ENCODE assay signal across 7 mouse cellular contexts in the genomic region with DNA sequence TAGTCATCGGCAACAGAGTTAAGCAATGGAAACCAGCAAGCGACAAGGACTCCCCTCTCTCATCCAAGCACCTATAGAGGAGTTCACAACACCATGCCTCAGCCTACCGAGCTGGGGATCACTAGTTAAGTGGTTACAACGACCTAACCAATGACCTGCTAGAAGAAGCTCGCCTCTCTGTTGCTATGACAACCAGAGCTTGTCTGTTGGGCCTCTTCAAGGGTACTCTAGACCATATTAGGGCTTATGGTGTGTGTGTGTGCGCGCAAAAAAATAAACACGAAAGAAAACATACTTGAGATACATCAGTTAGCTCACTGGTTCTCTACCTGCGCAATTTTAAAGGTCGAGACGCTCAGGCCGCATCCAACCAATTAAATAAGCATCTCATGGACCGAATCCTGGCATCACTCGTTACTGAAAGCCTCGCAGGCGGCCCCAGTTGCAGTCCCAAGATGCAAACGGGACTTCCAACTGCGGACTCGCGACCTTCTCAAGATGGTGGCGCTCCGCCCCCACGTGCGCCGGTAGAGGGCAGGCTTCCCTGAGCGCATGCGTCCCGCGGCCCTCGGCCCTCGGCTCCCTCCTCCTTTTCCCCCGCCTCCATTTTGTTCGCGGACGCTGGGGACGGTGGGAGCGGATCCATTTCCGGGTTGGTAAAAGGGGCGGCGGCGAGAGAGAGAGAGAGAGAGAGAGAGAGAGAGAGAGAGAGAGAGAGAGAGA. TPM values are rescaled to one million over a fixed set of nuclear protein-coding genes. Genes with fewer than 3 reads are reported as not detected.
DNase-seq lines count a peak whose midpoint lies in the region; ATAC-seq and TF ChIP-seq lines count a peak whose summit lies in the region.

Wipf2 (plus strand) TSS at position 611 of the 723 bp plus-strand sequence.

- H3K27me3 ChIP-seq in embryonic facial prominence, embryonic 12.5 days = no peaks in the 10 kb centered on the region
- H3K27me3 ChIP-seq in heart, adult 2 months (ENCODE audit: control insufficient read depth, insufficient read depth, low read length) = no peaks in the 10 kb centered on the region
- H3K27me3 ChIP-seq in limb, embryonic 13.5 days = no peaks in the 10 kb centered on the region
- H3K27me3 ChIP-seq in midbrain, embryonic 16.5 days (ENCODE audit: control insufficient read depth, insufficient read depth, low read depth, low read length) = no peaks in the 10 kb centered on the region

- H3K4me1 ChIP-seq in embryonic facial prominence, embryonic 12.5 days = peaks cover 7% of the 10 kb centered on the region; the same call in 1 of the 2 replicates
- peaks cover 2% of the 10 kb centered on the region for H3K4me1 ChIP-seq in heart, adult 2 months (ENCODE audit: control insufficient read depth, insufficient read depth, low read length)
- peaks cover 11% of the 10 kb centered on the region for H3K4me1 ChIP-seq in limb, embryonic 13.5 days
- peaks cover 8% of the 10 kb centered on the region for H3K4me1 ChIP-seq in midbrain, embryonic 16.5 days (ENCODE audit: control insufficient read depth, insufficient read depth, low read length)

- DNase-seq in adrenal gland, postnatal 25 days = peak; percentile 97
- peak; percentile 95 for DNase-seq in heart, adult 2 months
- peak; percentile 94 to 96 for DNase-seq in kidney, adult 8-10 months
- DNase-seq in spleen, postnatal 10 days (ENCODE audit: low spot score in 2 of 2) = peak; percentile 89 to 96

- intact Hi-C loops in heart, adult 2 months (cut with DNase I) = loop anchor here (5.0 kb wide), 1 partner anchor 109 kb away; no protein-coding TSS in a partner anchor

- peak within 1 kb of the TSS; percentile 70 for H3K9ac ChIP-seq in embryonic facial prominence, embryonic 12.5 days
- H3K9ac ChIP-seq in heart, adult 2 months (ENCODE audit: low read depth, low read length) = peak within 1 kb of the TSS; percentile 78
- peak within 1 kb of the TSS; percentile 78 for H3K9ac ChIP-seq in limb, embryonic 13.5 days
- H3K9ac ChIP-seq in midbrain, embryonic 16.5 days (ENCODE audit: low read depth, low read length) = peak within 1 kb of the TSS; percentile 70

- H3K4me3 ChIP-seq in embryonic facial prominence, embryonic 12.5 days = peak within 1 kb of the TSS; percentile 61
- peak within 1 kb of the TSS; percentile 73 for H3K4me3 ChIP-seq in heart, adult 2 months
- peak within 1 kb of the TSS; percentile 60 for H3K4me3 ChIP-seq in limb, embryonic 13.5 days
- peak within 1 kb of the TSS; percentile 67 for H3K4me3 ChIP-seq in midbrain, embryonic 16.5 days (ENCODE audit: low read depth, low read length)

- peak within 1 kb of the TSS; percentile 59 for H3K4me2 ChIP-seq in embryonic facial prominence, embryonic 12.5 days (replicated peaks)
- H3K4me2 ChIP-seq in limb, embryonic 13.5 days (replicated peaks) = peak within 1 kb of the TSS; percentile 79
- peak within 1 kb of the TSS; percentile 69 for H3K4me2 ChIP-seq in midbrain, embryonic 16.5 days (ENCODE audit: low read length)

- peaks cover 19% of the 10 kb centered on the region for H3K36me3 ChIP-seq in embryonic facial prominence, embryonic 12.5 days
- H3K36me3 ChIP-seq in heart, adult 2 months (ENCODE audit: control insufficient read depth, insufficient read depth, low read length) = no peaks in the 10 kb centered on the region
- H3K36me3 ChIP-seq in limb, embryonic 13.5 days = peaks cover 24% of the 10 kb centered on the region
- H3K36me3 ChIP-seq in midbrain, embryonic 16.5 days (ENCODE audit: control insufficient read depth, insufficient read depth, low read length) = peaks cover 8% of the 10 kb centered on the region

- TF ChIP-seq EP300 in heart, adult 2 months (IDR thresholded peaks at IDR 0.05; ENCODE audit: insufficient read depth, low read depth, low read length) = peak; percentile 78; the same call in 1 of the 2 replicates

- peak within 1 kb of the TSS; percentile 93 for H3K27ac ChIP-seq in embryonic facial prominence, embryonic 12.5 days
- peak within 1 kb of the TSS; percentile 81 for H3K27ac ChIP-seq in heart, adult 2 months
- peak within 1 kb of the TSS; percentile 90 for H3K27ac ChIP-seq in limb, embryonic 13.5 days
- H3K27ac ChIP-seq in midbrain, embryonic 16.5 days (ENCODE audit: low read length) = peak within 1 kb of the TSS; percentile 93

- TF ChIP-seq CTCF in heart, adult 2 months (IDR thresholded peaks at IDR 0.05) = peak; percentile 89

- peak; percentile 81 for TF ChIP-seq POLR2A in heart, adult 2 months (IDR thresholded peaks at IDR 0.05; ENCODE audit: insufficient read depth, low read depth, low read length)

- H3K79me2 ChIP-seq in heart, adult 2 months (replicated peaks; ENCODE audit: control insufficient read depth, insufficient read depth, low read length) = no peaks in the 10 kb centered on the region; the same call in 1 of the 2 replicates

- ATAC-seq in embryonic facial prominence, embryonic 12.5 days (ENCODE audit: insufficient number of reproducible peaks, insufficient read depth, low FRiP score, low TSS enrichment) = peak; percentile 81
- peak; percentile 91 for ATAC-seq in limb, embryonic 13.5 days (ENCODE audit: low FRiP score, low read depth)
- peak; percentile 89 for ATAC-seq in midbrain, embryonic 16.5 days

- WGBS in embryonic facial prominence, embryonic 12.5 days = 11% methylated on average over 33 of the region's 41 CpGs
- WGBS in heart, adult 2 months = 7% methylated on average over 36 of the region's 41 CpGs
- WGBS in limb, embryonic 13.5 days = 6% methylated on average over 32 of the region's 41 CpGs
- 7% methylated on average over 34 of the region's 41 CpGs for WGBS in midbrain, embryonic 16.5 days

- no peaks in the 10 kb centered on the region for H3K9me3 ChIP-seq in embryonic facial prominence, embryonic 12.5 days
- H3K9me3 ChIP-seq in limb, embryonic 13.5 days = no peaks in the 10 kb centered on the region
- H3K9me3 ChIP-seq in midbrain, embryonic 16.5 days (replicated peaks; ENCODE audit: control insufficient read depth, low read length, poor library complexity, severe bottlenecking) = no peaks in the 10 kb centered on the region

RNA-seq across cellular contexts. Expression of gene Wipf2, which starts in this region (rescaled TPM):
- 18.0 and 26.4 TPM in 2 replicates for total RNA-seq in adrenal gland, postnatal 25 days (2021)
- 5.0 TPM in 2 replicates for polyA plus RNA-seq in embryonic facial prominence, embryonic 12.5 days (2016; fragmentation: Nextera tagmentation; extraction: Ambion mirVana)
- total RNA-seq in heart, adult 2 months (2021) = 1 to 10 TPM; 9.1 to 9.6 TPM
- 4.0 and 5.1 TPM in 2 replicates for polyA plus RNA-seq in heart, adult 2 months (2012; rRNA removed)
- polyA plus RNA-seq in limb, embryonic 13.5 days (2015; fragmentation: Nextera tagmentation; extraction: Ambion mirVana) = 4.9 and 5.4 TPM in 2 replicates
- 4.5 and 4.7 TPM in 2 replicates for polyA plus RNA-seq in midbrain, embryonic 16.5 days (2015; fragmentation: Nextera tagmentation; extraction: Ambion mirVana)

Comparison
In these comparisons a context has a peak if more than half of its experiments do, and no peak if none do; other contexts are left out.
1. Peak in every context shown above with its lines: DNase-seq, ATAC-seq, H3K4me3 ChIP-seq and H3K27ac ChIP-seq.